Mouse (Mus musculus) spleen, adult 12 weeks (tissue): ENCODE measurements around the gene Ubqln1.

Source experiments
- DNase-seq: peaks from one replicate; pipeline ENCODE4 v3.0.0; 2022; ENCODE audit warnings: low spot score

Ubqln1 gene

GRCm38 (mm10) chr13:58215592-58216341 lies at the start of gene Ubqln1:
Gene Ubqln1 (minus strand): TSS chr13:58215653.
- DNase-seq: peak; percentile 88

GRCm38 (mm10) chr13:58263546-58263945 lies 48.1 kb upstream of the Ubqln1 start:
- no peak for DNase-seq

GRCm38 (mm10) chr13:58261674-58262073 lies 46.2 kb upstream of the Ubqln1 start:
- no peak for DNase-seq

- DNase-seq: no peak
Observed at GRCm38 (mm10) chr13:58253268-58253667, 37.8 kb upstream of the Ubqln1 start.

- no peak for DNase-seq
Observed at GRCm38 (mm10) chr13:58248957-58249356, 33.5 kb upstream of the Ubqln1 start.

- no peak for DNase-seq
Observed at GRCm38 (mm10) chr13:58236536-58236935, 21.1 kb upstream of the Ubqln1 start.

- peak; percentile 11 for DNase-seq
Observed at GRCm38 (mm10) chr13:58232611-58233010, 17.2 kb upstream of the Ubqln1 start.

GRCm38 (mm10) chr13:58232070-58232469 lies 16.6 kb upstream of the Ubqln1 start:
- no peak for DNase-seq

- no peak for DNase-seq
Observed at GRCm38 (mm10) chr13:58228624-58229023, 13.2 kb upstream of the Ubqln1 start.

- DNase-seq: no peak
Observed at GRCm38 (mm10) chr13:58225694-58226093, 10.2 kb upstream of the Ubqln1 start.

GRCm38 (mm10) chr13:58220206-58220605 lies 4.8 kb upstream of the Ubqln1 start:
- DNase-seq: no peak

- DNase-seq: no peak
Observed at GRCm38 (mm10) chr13:58217536-58217935, 2.1 kb upstream of the Ubqln1 start.

GRCm38 (mm10) chr13:58216395-58216794 lies 942 bp upstream of the Ubqln1 start:
- no peak for DNase-seq

- no peak for DNase-seq
Observed at GRCm38 (mm10) chr13:58215253-58215591, 231 bp downstream of the Ubqln1 start.

GRCm38 (mm10) chr13:58214346-58215252 lies 854 bp downstream of the Ubqln1 start:
- DNase-seq: peak; percentile 17

- DNase-seq: peak; percentile 7
Observed at GRCm38 (mm10) chr13:58213801-58214200, 1.7 kb downstream of the Ubqln1 start.

- DNase-seq: no peak
Observed at GRCm38 (mm10) chr13:58212530-58212929, 2.9 kb downstream of the Ubqln1 start.

- no peak for DNase-seq
Observed at GRCm38 (mm10) chr13:58210441-58210840, 5.0 kb downstream of the Ubqln1 start.

GRCm38 (mm10) chr13:58206084-58206483 lies 9.4 kb downstream of the Ubqln1 start:
- DNase-seq: no peak

- DNase-seq: no peak
Observed at GRCm38 (mm10) chr13:58204986-58205385, 10.5 kb downstream of the Ubqln1 start.

- DNase-seq: no peak
Observed at GRCm38 (mm10) chr13:58204202-58204601, 11.3 kb downstream of the Ubqln1 start.

- DNase-seq: no peak
Observed at GRCm38 (mm10) chr13:58202903-58203302, 12.6 kb downstream of the Ubqln1 start.

- DNase-seq: no peak
Observed at GRCm38 (mm10) chr13:58201908-58202307, 13.5 kb downstream of the Ubqln1 start.
